In the genomic region with DNA sequence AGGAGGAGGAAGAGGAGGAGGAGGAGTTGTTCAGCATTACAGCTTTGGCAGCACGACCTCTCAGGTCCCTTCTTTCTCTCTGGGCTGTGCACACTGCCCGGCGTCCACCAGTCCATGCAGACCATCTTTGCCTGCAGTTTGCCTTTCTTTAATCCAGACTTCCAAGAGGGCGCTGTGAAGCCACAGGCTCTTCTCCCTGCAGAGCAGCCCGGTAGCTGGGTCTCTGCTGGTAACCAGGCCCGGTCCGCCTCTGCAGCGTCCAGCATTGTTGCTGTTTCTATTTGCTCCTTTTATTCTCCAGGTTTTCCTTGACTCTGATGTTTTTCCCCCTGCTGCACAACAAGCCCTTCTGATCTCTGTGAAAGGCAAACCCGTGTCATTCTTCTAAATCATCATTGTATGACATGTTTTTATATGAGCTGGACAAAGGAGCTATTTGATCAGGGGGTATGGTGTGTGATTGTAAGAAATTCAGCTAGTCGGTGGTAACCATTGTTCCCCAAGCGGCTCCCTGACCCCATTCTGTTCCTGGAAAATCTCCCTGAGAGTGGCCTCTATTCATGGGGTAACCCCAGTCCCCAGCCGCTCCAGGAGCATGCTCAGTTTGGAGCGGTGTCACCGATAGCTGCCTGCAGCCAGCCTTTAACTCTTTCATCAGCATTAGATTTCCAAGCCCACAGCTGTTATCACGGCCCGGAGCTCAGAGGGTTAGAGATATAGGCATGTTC, we compare ENCODE assay signal across 9 mouse cellular contexts. TPM values are rescaled to one million over a fixed set of nuclear protein-coding genes. Genes with fewer than 3 reads are reported as not detected.
DNase-seq lines count a peak whose midpoint lies in the region; ATAC-seq and TF ChIP-seq lines count a peak whose summit lies in the region.
"Had no signal": no experiment of that assay in that cellular context is flagged by ENCODE, and none has a peak within 500 bp of the region (broad histone marks: within the 10 kb centered on the region; RNA-seq: fewer than 3 reads in every experiment).

No protein-coding gene starts in this region.

- TF ChIP-seq RAD21 in MEL (IDR thresholded peaks at IDR 0.05; ENCODE audit: low read depth, low read length) = no peak

- 4% methylated on average over 16 of the region's 16 CpGs for WGBS in forebrain, embryonic 13.5 days
- whole genome bisulfite sequencing in hindbrain, embryonic 14.5 days = under 1% methylated on average over 16 of the region's 16 CpGs
- 3% methylated on average over 16 of the region's 16 CpGs for WGBS in midbrain, postnatal 0 days

- TF ChIP-seq CTCF in MEL (IDR thresholded peaks at IDR 0.05 in 2 of 3, conservative IDR thresholded peaks at IDR 0.05 in 1 of 3; ENCODE audit: control insufficient read depth in 1 of 3, insufficient read depth in 1 of 3, low read depth in 2 of 3, low read length in 3 of 3, poor library complexity in 1 of 3, severe bottlenecking in 1 of 3) = peak; percentile 42 to 58 (median 54)
- peak; percentile 71 for TF ChIP-seq CTCF in midbrain, postnatal 0 days (IDR thresholded peaks at IDR 0.05)

- H3K36me3 ChIP-seq in MEL (ENCODE audit: control insufficient read depth in 1 of 2, insufficient read depth in 2 of 2, low read length in 2 of 2) = peaks cover 0 to 2% of the 10 kb centered on the region in 2 experiments; a peak in 2 of 4 replicates
- no peaks in the 10 kb centered on the region for H3K36me3 ChIP-seq in forebrain, embryonic 13.5 days (ENCODE audit: poor library complexity, severe bottlenecking)
- no peaks in the 10 kb centered on the region for H3K36me3 ChIP-seq in hindbrain, embryonic 14.5 days (replicated peaks; ENCODE audit: control insufficient read depth, insufficient read depth)
- H3K36me3 ChIP-seq in midbrain, postnatal 0 days (ENCODE audit: insufficient read depth, low read length) = no peaks in the 10 kb centered on the region

- no peak overlapping the region for H3K27ac ChIP-seq in MEL (ENCODE audit: control insufficient read depth, low read depth, low read length)
- no peak overlapping the region for H3K27ac ChIP-seq in brown adipose tissue, adult 24 weeks (replicated peaks; ENCODE audit: low read depth, low read length)
- H3K27ac ChIP-seq in forebrain, embryonic 13.5 days = peak overlapping the region; percentile 37; the same call in 1 of the 2 replicates
- peak overlapping the region; percentile 84 for H3K27ac ChIP-seq in hindbrain, embryonic 14.5 days
- H3K27ac ChIP-seq in midbrain, postnatal 0 days (ENCODE audit: low read depth, low read length) = peak overlapping the region; percentile 19; the same call in 1 of the 2 replicates

- no peak for TF ChIP-seq POLR2A in MEL (IDR thresholded peaks at IDR 0.05; ENCODE audit: control insufficient read depth in 1 of 2, insufficient read depth in 1 of 2, low read depth in 1 of 2, low read length in 2 of 2, poor library complexity in 1 of 2)

- no peaks in the 10 kb centered on the region for H3K9me3 ChIP-seq in MEL (replicated peaks; ENCODE audit: insufficient read depth, low read length)
- no peaks in the 10 kb centered on the region for H3K9me3 ChIP-seq in forebrain, embryonic 13.5 days (replicated peaks)
- no peaks in the 10 kb centered on the region for H3K9me3 ChIP-seq in hindbrain, embryonic 14.5 days (ENCODE audit: control insufficient read depth, low read length)
- H3K9me3 ChIP-seq in midbrain, postnatal 0 days (ENCODE audit: low read length) = no peaks in the 10 kb centered on the region

- peaks cover 3 to 13% of the 10 kb centered on the region in 2 experiments for H3K4me1 ChIP-seq in MEL (ENCODE audit: control insufficient read depth in 1 of 2, insufficient read depth in 2 of 2, low read length in 2 of 2)
- H3K4me1 ChIP-seq in brown adipose tissue, adult 24 weeks (ENCODE audit: control insufficient read depth, insufficient read depth, insufficient read length, low read length) = peaks cover 3% of the 10 kb centered on the region; the same call in 1 of the 2 replicates
- peaks cover 25% of the 10 kb centered on the region for H3K4me1 ChIP-seq in forebrain, embryonic 13.5 days
- H3K4me1 ChIP-seq in hindbrain, embryonic 14.5 days (replicated peaks; ENCODE audit: control insufficient read depth, insufficient read depth, low read length) = peaks cover 15% of the 10 kb centered on the region
- 0 out of 2 replicates have a peak, but pooled peaks cover 3% of the 10 kb centered on the region for H3K4me1 ChIP-seq in midbrain, postnatal 0 days (ENCODE audit: insufficient read depth, low read length)

- intact Hi-C loops in left cerebral cortex, postnatal 4 days (cut with DNase I) = no loop called here

- DNase-seq in MEL (ENCODE audit: low read depth, low spot score) = peak; percentile 69
- peak; percentile 70 for DNase-seq in hindbrain, embryonic 14.5 days (ENCODE audit: low spot score)
- peak; percentile 66 for DNase-seq in left cerebral cortex, postnatal 4 days
- peak; percentile 81 for DNase-seq in midbrain, postnatal 0 days (ENCODE audit: low spot score)
- no peak for DNase-seq in urinary bladder, adult 18-20 months (ENCODE audit: low spot score in 2 of 2)

- peak; percentile 91 for ATAC-seq in forebrain, embryonic 13.5 days
- ATAC-seq in hindbrain, embryonic 14.5 days (ENCODE audit: low FRiP score) = peak; percentile 84
- peak; percentile 82 for ATAC-seq in midbrain, postnatal 0 days (ENCODE audit: low FRiP score)
- no peak for ATAC-seq in granulocyte monocyte progenitor cell, adult 5-6 weeks (replicated peaks; ENCODE audit: poor library complexity, severe bottlenecking)

- H3K4me3 ChIP-seq in MEL (ENCODE audit: control insufficient read depth in 1 of 2, insufficient read depth in 1 of 2, low read depth in 2 of 2, low read length in 2 of 2) = peak overlapping the region; percentile 33 to 59
- H3K4me3 ChIP-seq in brown adipose tissue, adult 24 weeks (ENCODE audit: insufficient read depth, low read depth, low read length) = peak overlapping the region; percentile 25; the same call in 1 of the 2 replicates
- peak overlapping the region; percentile 19 for H3K4me3 ChIP-seq in forebrain, embryonic 13.5 days
- H3K4me3 ChIP-seq in hindbrain, embryonic 14.5 days (replicated peaks; ENCODE audit: low read length) = peak overlapping the region; percentile 24
- H3K4me3 ChIP-seq in midbrain, postnatal 0 days (ENCODE audit: low read depth, low read length) = peak overlapping the region; percentile 15; the same call in 1 of the 2 replicates

- no peak for TF ChIP-seq EP300 in MEL (IDR thresholded peaks at IDR 0.05; ENCODE audit: low read depth in 1 of 2, low read length in 2 of 2)

- H3K9ac ChIP-seq in MEL (ENCODE audit: control insufficient read depth, low read depth, low read length, poor library complexity, severe bottlenecking) = peak overlapping the region; percentile 62
- H3K9ac ChIP-seq in forebrain, embryonic 13.5 days = peak overlapping the region; percentile 46
- peak overlapping the region; percentile 55 for H3K9ac ChIP-seq in hindbrain, embryonic 14.5 days
- peak overlapping the region; percentile 37; the same call in 1 of the 2 replicates for H3K9ac ChIP-seq in midbrain, postnatal 0 days (replicated peaks; ENCODE audit: low read length, poor library complexity, severe bottlenecking)

- no peaks in the 10 kb centered on the region for H3K79me2 ChIP-seq in MEL (ENCODE audit: control insufficient read depth, insufficient read depth, low read length, poor library complexity)

- peaks cover under 1 to 2% of the 10 kb centered on the region in 2 experiments; a peak in 3 of 4 replicates for H3K27me3 ChIP-seq in MEL (ENCODE audit: control insufficient read depth in 1 of 2, insufficient read depth in 2 of 2, low read length in 2 of 2)
- H3K27me3 ChIP-seq in forebrain, embryonic 13.5 days = peaks cover 29% of the 10 kb centered on the region
- H3K27me3 ChIP-seq in hindbrain, embryonic 14.5 days (ENCODE audit: control insufficient read depth, insufficient read depth, low read length) = peaks cover 68% of the 10 kb centered on the region
- H3K27me3 ChIP-seq in midbrain, postnatal 0 days (ENCODE audit: insufficient read depth, low read length) = peaks cover 12% of the 10 kb centered on the region; the same call in 1 of the 2 replicates

- peak overlapping the region; percentile 55 for H3K4me2 ChIP-seq in forebrain, embryonic 13.5 days
- H3K4me2 ChIP-seq in hindbrain, embryonic 14.5 days (replicated peaks) = peak overlapping the region; percentile 56
- peak overlapping the region; percentile 39 for H3K4me2 ChIP-seq in midbrain, postnatal 0 days (ENCODE audit: low read depth, low read length, poor library complexity, severe bottlenecking)

RNA-seq across cellular contexts. Expression of a gene that starts 25.1 kb away (rescaled TPM):
- not detected in 2 replicates for total RNA-seq in MEL (2012; rRNA removed)
- polyA plus RNA-seq in MEL (2012; ENCODE audit: insufficient read depth in 1 of 2, insufficient read length in 2 of 2, low read depth in 1 of 2, low replicate concordance in 2 of 2, missing spikeins in 1 of 2) = not detected
- not detected in 2 replicates for polyA plus RNA-seq in brown adipose tissue, adult 24 weeks (2012; ENCODE audit: insufficient read depth, insufficient read length, missing spikeins)
- 1.5 and 2.5 TPM in 2 replicates for polyA plus RNA-seq in forebrain, embryonic 13.5 days (2015; fragmentation: Nextera tagmentation; extraction: Ambion mirVana)
- 0.19 and 0.25 TPM in 2 replicates for polyA plus RNA-seq in hindbrain, embryonic 14.5 days (2014; fragmentation: Nextera tagmentation; extraction: Ambion mirVana)
- not detected for total RNA-seq in left cerebral cortex, postnatal 4 days (2021)
- 1.3 TPM in 1 of 2 replicates, not detected in the other for total RNA-seq in midbrain, postnatal 0 days (2014; rRNA removed)
- not detected in 2 replicates for polyA plus RNA-seq in midbrain, postnatal 0 days (2015; fragmentation: Nextera tagmentation; extraction: Ambion mirVana)
- total RNA-seq in granulocyte monocyte progenitor cell, adult 5-6 weeks (2014; fragmentation: Nextera tagmentation) = not detected in 2 replicates
- not detected in 2 replicates for total RNA-seq in granulocyte monocyte progenitor cell, adult 5-6 weeks (2017)
- total RNA-seq: layer of hippocampus, adult 18-20 months had no signal

RNA-seq across cellular contexts. Expression of a gene that starts 31.7 kb away (rescaled TPM):
- total RNA-seq in MEL (2012; rRNA removed) = 417 and 426 TPM in 2 replicates
- polyA plus RNA-seq in MEL (2012; ENCODE audit: insufficient read depth in 1 of 2, insufficient read length in 2 of 2, low read depth in 1 of 2, low replicate concordance in 2 of 2, missing spikeins in 1 of 2) = 100 to 1,000 TPM in 1 of 2 experiments, not detected in 1; 602 TPM
- 26.4 and 35.8 TPM in 2 replicates for polyA plus RNA-seq in brown adipose tissue, adult 24 weeks (2012; ENCODE audit: insufficient read depth, insufficient read length, missing spikeins)
- 9.4 and 10.9 TPM in 2 replicates for polyA plus RNA-seq in forebrain, embryonic 13.5 days (2015; fragmentation: Nextera tagmentation; extraction: Ambion mirVana)
- polyA plus RNA-seq in hindbrain, embryonic 14.5 days (2014; fragmentation: Nextera tagmentation; extraction: Ambion mirVana) = 6.9 and 7.2 TPM in 2 replicates
- 10 to 100 TPM; 26.3 to 31.6 TPM for total RNA-seq in left cerebral cortex, postnatal 4 days (2021)
- total RNA-seq in midbrain, postnatal 0 days (2014; rRNA removed) = 26.1 and 40.2 TPM in 2 replicates
- polyA plus RNA-seq in midbrain, postnatal 0 days (2015; fragmentation: Nextera tagmentation; extraction: Ambion mirVana) = 5.6 and 6.5 TPM in 2 replicates
- 137 and 150 TPM in 2 replicates for total RNA-seq in granulocyte monocyte progenitor cell, adult 5-6 weeks (2014; fragmentation: Nextera tagmentation)
- total RNA-seq in granulocyte monocyte progenitor cell, adult 5-6 weeks (2017) = 109 and 141 TPM in 2 replicates

RNA-seq across cellular contexts. Expression of a gene that starts 57.5 kb away (rescaled TPM):
- total RNA-seq in MEL (2012; rRNA removed) = 9.4 and 12.4 TPM in 2 replicates
- 10 to 100 TPM in 1 of 2 experiments, not detected in 1; 45.3 TPM for polyA plus RNA-seq in MEL (2012; ENCODE audit: insufficient read depth in 1 of 2, insufficient read length in 2 of 2, low read depth in 1 of 2, low replicate concordance in 2 of 2, missing spikeins in 1 of 2)
- polyA plus RNA-seq in brown adipose tissue, adult 24 weeks (2012; ENCODE audit: insufficient read depth, insufficient read length, missing spikeins) = 32.7 and 59.3 TPM in 2 replicates
- 3.4 TPM in 2 replicates for polyA plus RNA-seq in forebrain, embryonic 13.5 days (2015; fragmentation: Nextera tagmentation; extraction: Ambion mirVana)
- 6.7 and 8.8 TPM in 2 replicates for polyA plus RNA-seq in hindbrain, embryonic 14.5 days (2014; fragmentation: Nextera tagmentation; extraction: Ambion mirVana)
- total RNA-seq in left cerebral cortex, postnatal 4 days (2021) = 10 to 100 TPM; 31.0 to 37.3 TPM
- total RNA-seq in midbrain, postnatal 0 days (2014; rRNA removed) = 30.9 and 41.8 TPM in 2 replicates
- 5.6 and 6.0 TPM in 2 replicates for polyA plus RNA-seq in midbrain, postnatal 0 days (2015; fragmentation: Nextera tagmentation; extraction: Ambion mirVana)
- 54.3 and 54.8 TPM in 2 replicates for total RNA-seq in granulocyte monocyte progenitor cell, adult 5-6 weeks (2014; fragmentation: Nextera tagmentation)
- total RNA-seq in granulocyte monocyte progenitor cell, adult 5-6 weeks (2017) = 24.4 and 39.0 TPM in 2 replicates

Comparison
In these comparisons a context has a peak if more than half of its experiments do, and no peak if none do; other contexts are left out.
1. DNase-seq: peak in MEL (single experiment), hindbrain, embryonic 14.5 days (single experiment), left cerebral cortex, postnatal 4 days (single experiment) and midbrain, postnatal 0 days (single experiment); none in urinary bladder, adult 18-20 months (0 of 2).
2. H3K27ac ChIP-seq: peak in forebrain, embryonic 13.5 days (single experiment), hindbrain, embryonic 14.5 days (single experiment) and midbrain, postnatal 0 days (single experiment); none in MEL (single experiment) and brown adipose tissue, adult 24 weeks (single experiment).
3. Peak in every context shown above with its lines, with median percentiles within 50 percentile points of each other: H3K4me3 ChIP-seq, H3K9ac ChIP-seq and H3K4me2 ChIP-seq.